Mouse (Mus musculus) c-Kit-positive CD71-positive TER-119-positive erythroid progenitor cells, embryonic 14.5 days (primary cell): Measurements from ENCODE around the gene Slco3a1.

Experiments used
- DNase-seq: peaks from one replicate; pipeline ENCODE4 v3.0.0-alpha.2; 2013; ENCODE audit warnings: low spot score

Slco3a1 gene

DNA sequence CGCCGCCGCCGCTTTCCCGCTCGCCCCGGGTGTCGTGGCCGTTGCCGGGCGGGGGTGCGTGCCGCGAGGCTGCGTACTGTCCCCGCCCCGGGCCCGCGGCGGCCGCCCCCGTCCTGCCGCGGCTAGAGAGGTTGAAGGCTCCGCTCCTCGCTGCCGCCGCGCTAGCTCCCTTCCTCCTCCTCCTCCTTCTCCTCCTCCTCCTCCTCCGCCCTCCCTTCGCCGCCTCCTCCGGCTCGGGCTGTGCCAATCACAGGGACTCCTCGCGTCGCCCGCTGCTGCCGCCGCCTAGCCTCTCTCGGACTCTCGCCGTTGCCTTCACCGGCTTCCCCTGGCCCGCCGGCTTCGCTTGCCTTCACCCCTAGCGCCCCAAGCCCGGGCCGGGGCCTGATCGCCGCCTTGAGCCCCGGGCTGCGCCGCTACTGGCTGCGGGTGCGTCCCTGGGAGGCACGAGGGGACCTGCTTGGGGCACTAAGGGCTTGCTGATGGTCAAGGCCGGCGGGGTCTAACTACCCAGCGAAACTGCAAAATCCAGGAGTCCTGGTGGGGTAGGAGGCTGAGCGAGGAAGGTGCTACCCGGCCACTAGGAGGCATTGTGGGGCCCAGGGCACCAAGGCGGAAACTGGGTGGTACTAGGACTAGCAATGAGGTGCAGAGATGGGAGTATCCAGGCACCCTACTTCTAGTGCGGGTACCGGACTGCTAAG, at the start of gene Slco3a1:
Gene Slco3a1 (minus strand): TSS at position 173 of the 704 bp plus-strand sequence.
- peak; percentile 11 for DNase-seq

DNA sequence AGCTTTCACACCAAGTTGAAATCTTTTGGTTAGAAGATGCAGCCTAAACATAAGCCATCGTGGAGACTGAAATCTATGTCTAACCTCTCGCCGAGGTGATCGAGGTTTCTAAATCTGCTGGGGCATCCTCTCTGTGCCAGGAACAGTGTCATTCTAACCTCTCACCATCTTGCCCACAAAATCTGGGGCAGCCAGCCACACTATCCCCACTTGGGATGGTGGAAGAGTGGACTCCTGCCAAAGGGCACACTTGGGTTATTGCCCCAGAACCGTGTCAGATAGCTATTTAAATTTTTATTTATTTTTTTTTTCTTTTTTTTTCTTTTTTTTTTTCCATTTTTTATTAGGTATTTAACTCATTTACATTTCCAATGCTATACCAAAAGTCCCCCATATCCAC, 46.4 kb upstream of the Slco3a1 start:
- no peak for DNase-seq

DNA sequence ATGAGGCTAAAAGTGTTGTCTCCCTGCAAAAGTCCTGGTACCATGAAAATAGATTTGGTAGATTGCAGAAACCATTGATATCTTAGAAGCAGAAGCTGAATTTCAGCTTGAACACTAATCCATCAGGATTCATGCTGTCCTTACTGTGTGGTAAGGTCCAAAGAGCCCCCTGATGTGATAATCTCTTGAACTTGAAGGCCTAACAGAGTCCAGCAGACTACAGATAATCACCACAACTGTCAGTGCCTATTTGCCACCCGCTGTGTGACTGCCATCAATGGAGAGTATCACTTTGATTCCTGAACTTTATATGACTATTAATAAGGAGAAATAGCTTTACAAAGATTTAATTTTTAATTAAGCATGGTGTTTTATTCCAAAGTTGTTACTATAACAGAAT, 24.8 kb upstream of the Slco3a1 start:
- no peak for DNase-seq

DNA sequence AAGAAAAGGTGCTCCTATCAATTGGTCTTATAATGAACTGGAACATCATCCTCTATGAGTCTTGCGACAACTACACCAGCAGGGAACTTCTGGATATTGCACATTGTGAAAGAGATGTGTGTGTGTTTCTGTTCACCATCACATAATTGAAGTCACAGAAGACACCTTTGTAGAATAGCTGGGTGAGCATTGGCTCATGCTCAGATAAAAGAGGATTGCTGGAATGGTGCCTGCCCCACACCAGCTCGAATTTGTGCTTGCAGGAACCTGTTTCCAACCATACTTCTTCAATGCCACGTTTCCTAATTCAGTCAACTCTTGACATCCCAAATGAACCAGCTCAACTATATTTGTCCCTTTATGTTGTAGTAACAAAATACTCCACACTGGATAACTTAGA, 21.1 kb upstream of the Slco3a1 start:
- no peak for DNase-seq

DNA sequence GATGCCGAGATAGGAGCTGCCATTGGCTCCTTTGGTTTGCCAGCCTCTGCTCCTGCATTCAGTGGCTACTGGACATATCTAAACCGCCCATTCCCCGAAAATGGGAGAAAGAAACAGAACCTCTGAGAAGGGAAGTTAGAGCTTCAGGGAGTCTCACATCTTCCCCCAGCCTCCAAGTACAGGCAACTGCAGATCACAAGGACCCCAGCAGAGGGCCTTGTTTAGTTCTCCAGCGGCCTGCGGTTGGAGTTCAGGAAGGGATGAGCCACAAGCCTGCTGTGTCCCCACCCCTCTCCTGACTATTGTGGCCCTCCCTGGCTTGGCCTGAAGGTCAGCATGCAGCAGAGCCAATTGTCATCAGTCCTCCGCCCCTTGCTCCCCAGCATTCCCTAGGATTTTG, 836 bp upstream of the Slco3a1 start:
- DNase-seq: peak; percentile 4

DNA sequence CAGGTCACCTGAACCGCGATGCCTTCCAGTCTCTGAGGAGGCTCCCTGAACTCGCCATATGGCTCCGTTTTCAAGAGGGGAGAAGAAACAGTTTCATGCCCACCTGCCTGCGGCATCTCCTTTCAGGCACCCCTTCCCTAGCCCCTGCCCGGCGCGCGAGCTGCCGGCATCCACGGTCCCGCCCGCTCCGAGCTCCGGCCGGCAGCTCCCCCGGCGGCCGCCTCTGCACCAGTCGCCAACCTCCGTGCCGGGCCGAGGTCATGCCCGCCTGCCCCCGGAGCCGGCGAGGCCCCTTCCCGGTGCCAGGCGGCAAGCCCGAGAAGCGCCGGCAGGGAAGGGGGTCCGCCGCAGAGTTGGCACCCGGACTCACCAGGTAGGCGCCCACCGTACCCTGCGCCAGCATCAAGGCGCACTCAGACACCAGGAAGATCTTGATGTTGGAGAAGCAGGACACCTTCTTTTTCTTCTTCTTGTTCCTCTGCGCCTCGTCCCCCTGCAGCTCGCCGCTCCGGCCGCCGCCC, 479 bp downstream of the Slco3a1 start:
- DNase-seq: no peak

DNA sequence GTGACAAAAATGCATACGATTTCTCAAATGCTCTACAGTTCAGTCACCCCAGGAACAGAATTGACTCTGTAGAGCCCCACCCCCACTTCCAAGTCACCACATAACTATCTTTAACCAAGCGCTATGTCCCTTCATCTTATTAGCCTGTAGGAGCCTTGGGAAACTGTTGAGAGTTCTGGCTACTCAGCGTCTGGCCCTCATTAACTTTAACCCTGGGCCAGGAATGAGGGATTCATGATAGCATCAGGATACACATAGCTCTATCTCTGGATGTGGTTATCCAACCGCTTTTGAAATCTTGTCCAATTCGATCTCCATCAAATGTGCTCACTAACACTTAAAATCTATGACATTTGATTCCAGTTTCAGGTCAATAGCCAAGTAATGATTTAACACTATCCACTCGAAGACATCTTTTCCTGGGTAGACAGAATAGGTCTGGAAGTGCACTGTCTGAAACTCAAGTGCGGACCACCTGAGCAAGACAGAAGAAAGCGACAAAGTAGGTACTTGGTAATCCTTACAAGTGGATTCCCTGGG, 1.4 kb downstream of the Slco3a1 start:
- DNase-seq: no peak

DNA sequence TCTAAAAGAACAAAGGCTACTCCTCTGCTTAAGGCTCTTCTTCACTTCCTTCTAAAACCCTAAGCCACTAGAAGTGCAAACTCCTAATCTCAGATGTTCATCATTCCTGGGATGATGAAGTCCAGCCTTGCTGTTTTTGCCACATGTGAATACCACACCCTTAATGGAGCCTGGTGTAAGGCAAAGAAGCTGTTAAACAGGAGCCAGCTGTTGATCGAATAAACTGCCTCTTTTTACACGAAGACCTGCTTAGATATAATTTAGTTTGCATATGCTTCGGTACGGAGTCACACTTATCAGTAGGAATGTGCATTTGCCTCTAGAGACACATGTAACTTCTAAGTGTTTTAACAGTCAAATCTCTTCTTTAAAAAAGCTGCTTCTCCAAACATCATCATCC, 2.0 kb downstream of the Slco3a1 start:
- DNase-seq: no peak

DNA sequence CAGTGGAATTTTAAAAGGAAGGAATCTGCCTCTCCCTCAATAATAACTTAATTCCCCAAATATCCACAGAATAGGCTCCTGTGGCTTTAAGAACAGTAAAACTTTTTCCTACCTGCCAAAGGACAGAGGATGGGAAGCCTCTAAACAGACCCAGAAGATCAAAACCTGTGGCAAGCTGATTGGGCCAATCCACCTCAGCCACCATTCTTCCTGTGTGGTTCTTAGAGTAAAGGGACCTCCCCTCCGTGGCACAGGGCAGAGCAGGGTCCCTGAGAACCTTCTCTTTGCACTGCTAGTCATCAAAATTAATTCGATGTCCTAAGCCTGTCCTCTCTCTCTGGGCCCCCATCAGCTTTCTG, 2.6 kb downstream of the Slco3a1 start:
- DNase-seq: no peak

DNA sequence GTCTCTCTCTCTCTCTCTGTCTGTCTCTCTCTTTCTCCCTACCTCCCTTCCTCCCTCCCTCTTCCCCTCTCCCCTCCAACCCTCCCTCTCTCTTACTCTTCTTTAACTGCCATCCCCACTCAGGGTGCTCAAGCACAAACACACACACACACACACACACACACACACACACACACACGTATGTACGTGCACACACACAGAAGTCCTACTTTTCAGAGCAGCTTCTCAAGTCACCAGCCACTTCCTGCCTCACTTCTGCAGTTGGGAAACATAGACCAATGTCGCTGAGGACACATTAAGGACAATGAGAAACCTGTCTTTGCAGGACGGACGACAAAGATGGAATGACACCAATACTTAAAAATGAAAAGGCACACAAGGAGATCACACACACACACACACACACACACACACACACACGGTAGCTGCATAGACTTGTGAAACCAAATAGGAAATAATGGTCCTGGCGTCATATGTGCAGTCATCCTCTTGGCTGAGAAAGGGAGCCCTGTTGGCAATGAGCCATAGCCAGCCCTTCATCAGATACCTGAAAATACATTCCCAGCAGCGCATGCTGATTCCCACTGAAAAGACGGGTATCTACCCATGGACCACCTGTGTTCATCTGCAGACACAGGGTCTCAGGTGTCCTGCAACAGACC, 3.1 kb downstream of the Slco3a1 start:
- no peak for DNase-seq

DNA sequence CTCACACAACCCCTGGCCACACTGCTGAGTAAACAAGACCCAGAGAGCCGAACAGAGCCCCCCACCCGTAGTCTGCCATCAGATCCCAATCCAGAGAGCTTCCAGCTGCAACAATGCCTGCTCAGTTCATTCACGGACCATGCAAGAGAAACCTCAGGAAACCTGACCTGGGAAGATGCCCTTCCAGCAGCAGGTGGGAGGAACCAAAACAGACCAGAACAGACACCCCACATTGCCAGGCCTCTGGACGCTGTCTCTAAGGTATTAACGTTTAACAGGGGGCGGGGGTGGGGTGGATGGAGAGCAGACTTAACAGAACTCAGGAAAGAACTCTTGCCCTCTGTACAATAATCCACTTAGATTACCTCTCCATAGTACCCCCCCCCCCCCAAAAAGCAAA, 4.9 kb downstream of the Slco3a1 start:
- no peak for DNase-seq

DNA sequence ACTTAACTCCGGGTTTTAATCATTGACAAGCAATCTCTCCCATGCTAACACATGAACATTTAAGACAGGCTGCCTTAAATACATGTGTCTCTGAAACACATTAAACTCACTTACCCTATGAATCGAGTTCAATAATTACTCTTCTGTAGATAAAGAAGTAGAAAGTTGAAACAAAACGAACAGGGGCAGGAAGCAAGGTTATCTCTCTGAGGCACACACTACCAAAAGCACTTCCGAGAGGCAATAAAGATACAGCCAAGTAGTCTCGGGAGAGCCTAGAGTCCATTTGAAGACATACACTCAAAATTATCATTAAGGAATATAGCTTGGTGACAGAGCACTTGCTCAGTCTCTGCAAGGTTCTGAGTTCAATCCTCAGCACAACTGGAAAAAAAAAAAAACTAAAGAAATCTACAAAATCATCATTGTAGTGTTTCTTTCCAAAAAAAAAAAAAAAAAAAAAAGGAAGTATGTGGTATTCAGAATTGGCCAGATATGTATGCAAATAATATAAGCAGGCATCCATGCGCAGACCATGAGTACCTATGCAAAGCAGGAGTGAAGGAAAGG, 5.5 kb downstream of the Slco3a1 start:
- DNase-seq: no peak

DNA sequence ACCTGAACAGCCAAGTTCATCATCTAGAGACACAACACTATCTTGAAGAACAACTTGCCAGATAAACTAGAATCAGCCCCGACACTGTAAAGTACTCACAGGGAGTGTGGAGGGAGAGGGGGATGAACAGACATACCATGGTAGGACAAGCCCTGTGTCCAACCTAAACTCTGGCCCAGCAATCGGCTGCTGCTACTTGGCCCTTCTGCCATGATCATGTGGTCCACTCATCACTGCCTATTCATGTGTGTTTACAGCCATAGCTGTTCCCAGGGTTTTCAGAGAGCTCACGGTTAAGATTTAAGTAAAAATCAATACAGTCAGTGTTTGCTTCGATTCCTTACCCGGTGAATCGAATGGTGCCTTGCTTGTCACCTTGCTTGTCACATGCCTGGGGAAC, 7.9 kb downstream of the Slco3a1 start:
- no peak for DNase-seq

DNA sequence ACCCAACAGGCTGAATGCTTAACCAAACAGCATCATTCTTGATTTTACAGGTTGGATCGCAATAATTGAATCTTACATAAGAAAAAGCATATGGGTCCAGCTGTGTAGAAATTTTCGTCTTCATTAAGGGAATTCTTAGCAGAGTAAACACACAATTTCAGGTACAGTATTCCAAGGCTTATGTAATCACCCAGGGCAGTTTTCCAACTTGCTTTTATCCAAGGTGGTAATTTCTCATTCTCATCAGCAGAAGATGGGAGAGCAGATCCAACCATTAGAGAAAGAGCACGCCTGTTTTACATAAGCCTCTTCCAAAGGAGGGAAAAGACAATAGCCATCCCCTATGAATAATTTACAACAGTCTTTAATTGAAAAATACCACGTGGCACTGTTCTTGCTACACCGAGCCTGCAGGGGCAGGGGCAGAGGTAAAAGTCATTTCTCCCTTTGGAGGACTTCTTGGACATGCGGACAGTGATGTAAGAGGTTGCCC, 9.0 kb downstream of the Slco3a1 start:
- no peak for DNase-seq

DNA sequence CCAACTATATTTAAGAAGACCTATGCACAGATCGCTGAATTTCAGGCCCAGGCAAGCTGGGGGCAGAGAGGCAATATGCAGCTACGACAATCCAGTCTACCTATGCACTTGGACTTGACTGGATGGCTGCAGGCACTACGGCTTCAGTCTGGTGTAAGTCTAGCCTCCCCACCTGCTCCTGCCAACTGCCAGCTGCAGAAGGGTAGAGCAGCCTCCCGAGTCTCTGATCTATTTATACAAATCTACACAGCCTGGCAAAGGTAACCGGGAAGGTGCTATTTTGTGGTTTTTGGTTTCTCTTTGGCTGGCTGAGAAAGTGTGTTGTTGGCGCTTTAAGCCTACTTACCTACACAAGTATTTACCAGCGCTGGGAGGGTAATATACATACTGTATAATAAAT, 10.3 kb downstream of the Slco3a1 start:
- DNase-seq: no peak

DNA sequence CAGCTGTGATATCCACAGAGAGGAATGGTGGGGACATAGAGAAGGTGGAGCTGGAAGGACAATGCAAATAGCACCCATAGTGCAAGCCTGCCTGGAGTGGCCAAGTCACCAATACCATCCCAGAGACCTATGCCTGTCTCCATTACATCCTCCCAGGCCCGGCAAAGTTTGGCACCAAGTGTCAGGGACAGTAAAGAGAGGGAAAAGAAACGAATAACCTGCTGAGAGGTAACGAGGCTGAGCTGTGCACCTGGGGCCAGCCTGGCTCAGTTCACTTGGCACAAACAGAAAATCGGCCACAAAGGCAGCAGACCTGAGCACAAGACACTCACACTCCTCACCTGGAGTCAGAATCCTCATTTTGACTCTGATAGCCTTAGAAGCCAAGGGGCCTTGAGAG, 12.6 kb downstream of the Slco3a1 start:
- DNase-seq: no peak

DNA sequence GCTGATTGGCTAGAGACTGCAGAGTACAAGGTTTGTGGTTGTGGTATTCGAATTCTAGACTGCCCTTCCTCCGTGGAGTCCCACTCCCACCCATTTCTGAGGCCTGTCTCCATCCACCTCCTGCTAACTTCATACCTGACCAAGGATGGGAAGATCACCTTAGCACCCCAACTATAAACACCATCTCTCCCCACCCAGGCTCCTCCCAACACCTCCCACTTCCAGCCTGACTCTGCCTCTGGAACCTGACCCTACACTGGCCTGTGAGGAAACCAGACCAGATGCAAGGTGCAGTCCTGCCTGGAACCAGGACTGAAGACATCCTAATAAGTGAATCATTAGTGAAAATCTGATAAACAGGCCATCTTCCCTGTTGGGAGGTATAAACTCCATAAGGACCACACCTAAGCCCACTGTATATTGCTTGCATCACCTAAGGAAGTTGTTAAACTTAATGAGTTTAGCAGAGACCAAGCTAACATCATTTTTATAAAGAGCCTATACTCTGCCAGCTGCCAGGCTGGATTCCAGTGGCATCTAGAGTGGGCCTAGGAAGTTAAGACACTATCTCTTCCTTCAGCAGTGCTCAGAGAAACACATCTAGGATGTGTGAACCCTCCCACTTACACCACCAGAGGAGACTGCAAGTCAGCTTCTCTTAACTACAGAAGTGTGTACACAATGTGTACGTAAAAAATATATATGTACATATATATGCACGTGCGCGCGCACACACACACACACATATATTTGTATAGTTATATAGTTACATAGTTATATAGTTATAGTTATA, 13.5 kb downstream of the Slco3a1 start:
- no peak for DNase-seq

DNA sequence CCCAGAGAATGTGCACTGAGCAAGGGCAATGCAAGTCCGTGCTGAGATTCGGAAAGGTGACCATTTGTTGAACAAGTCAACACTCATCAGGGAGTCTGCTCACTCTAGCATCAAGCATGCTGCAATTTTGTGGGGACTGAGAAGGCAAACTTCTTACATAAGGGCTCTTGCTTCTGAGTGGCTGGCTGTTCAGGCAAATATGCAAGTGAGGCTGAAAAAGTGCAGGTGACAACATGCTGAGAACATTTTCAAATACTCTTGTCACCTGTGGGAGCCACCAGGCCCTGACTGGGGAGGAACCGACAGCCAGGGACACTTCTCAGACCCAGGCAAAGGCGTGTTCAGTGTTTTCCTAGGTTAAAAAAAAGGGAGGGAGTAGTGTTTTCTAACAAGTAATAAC, 18.4 kb downstream of the Slco3a1 start:
- DNase-seq: no peak

DNA sequence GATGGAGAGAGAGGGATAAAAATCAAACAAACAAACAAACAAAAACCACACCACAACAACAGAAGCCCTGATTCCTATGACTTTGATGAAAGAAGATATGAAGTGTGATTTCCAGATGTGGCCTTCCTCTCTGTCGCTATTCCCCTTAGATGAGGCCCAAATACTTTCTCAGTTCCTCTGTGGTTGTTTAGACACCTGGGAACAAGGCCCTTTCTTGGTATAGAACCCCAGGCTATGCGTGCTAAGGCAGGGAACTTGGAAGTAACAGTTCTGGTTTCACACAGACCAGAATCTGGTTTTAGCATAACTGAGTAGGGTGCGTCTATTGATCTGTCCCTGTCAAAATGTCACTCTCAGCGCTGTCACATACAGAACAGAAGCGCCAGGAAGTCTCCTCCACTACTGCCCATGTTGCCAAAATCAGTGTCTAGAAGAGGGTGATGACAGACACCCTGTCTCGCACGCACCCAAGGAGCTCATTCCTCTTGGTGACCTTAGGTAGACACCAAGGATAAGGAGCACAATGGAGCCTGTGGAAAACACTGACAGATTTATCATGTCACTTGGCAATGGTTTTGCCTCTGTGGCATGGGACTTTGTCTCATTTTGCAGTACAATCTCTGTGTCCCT, 23.0 kb downstream of the Slco3a1 start:
- no peak for DNase-seq

DNA sequence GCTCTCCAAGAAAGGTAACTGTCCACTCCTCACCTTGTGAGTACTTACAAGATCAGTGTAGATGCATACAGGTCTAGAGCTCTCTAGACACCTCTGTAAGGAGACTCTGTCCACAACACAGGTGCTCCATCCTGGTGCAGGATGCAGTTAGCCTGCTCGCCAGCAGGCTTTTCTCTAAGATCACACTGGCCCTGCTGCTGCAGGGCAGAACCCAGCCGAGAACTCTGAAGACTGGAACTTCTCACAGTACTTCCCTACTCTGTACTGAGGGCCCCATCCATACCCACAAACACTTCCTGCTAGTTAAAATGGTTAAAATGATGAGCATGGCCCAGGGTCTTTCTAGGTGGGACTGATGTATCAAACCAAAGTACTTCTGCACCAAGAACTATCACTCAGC, 24.7 kb downstream of the Slco3a1 start:
- DNase-seq: no peak

DNA sequence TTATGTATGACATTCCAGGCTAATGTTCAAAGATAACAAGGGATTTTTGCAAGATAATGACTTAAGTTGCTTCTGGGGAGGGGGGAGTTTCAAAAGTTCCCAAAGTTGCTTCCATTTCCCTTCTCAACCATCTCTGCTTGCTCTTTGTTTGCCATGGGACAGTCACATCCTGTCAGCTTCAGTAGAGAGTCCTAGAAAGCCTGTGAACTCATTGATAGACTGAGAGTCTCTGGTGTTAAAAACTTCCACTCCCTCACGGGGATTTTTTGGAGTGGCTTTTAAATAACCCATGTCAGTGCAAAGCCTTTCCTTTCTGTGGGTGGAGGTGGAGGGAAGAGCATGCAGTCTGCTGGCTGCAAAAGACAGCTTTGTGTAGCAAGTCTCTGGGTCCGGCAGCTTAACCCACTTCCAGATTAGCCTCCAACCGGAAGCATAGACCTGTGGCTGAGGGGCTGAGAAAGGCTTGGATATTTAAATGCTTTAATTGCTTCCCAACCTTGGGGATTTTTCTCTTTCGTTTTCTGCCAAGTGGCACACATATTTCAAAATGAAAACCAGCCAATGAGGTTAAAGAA, 25.3 kb downstream of the Slco3a1 start:
- DNase-seq: no peak
